Mouse (Mus musculus) retina, embryonic 14.5 days (tissue): ENCODE results near the gene Gdf11.
A peak's percentile ranks its signal among the peaks of the same experiment; 100 is the strongest.

Experiments used
- DNase-seq: peaks from one replicate; pipeline ENCODE4 v3.0.0-alpha.2; 2015; ENCODE audit warnings: low spot score

Gene Gdf11

GRCm38 (mm10) chr10:128892246-128892645, 728 bp upstream of the Gdf11 start:
- no peak for DNase-seq

GRCm38 (mm10) chr10:128890383-128891295, 879 bp downstream of the Gdf11 start:
- peak; percentile 32 for DNase-seq

GRCm38 (mm10) chr10:128889846-128890245, 1.7 kb downstream of the Gdf11 start:
- DNase-seq = no peak

- DNase-seq = peak; percentile 83
Measured at GRCm38 (mm10) chr10:128888941-128889827, 2.3 kb downstream of the Gdf11 start.

- no peak for DNase-seq
Measured at GRCm38 (mm10) chr10:128882067-128882466, 9.5 kb downstream of the Gdf11 start.

- no peak for DNase-seq
Measured at GRCm38 (mm10) chr10:128878811-128879210, 12.7 kb downstream of the Gdf11 start.

- DNase-seq = no peak
Measured at GRCm38 (mm10) chr10:128878291-128878690, 13.2 kb downstream of the Gdf11 start.

- DNase-seq = no peak
Measured at GRCm38 (mm10) chr10:128870341-128870740, 21.2 kb downstream of the Gdf11 start.

GRCm38 (mm10) chr10:128866518-128866917, 25.0 kb downstream of the Gdf11 start:
- DNase-seq = no peak

- peak; percentile 25 for DNase-seq
Measured at GRCm38 (mm10) chr10:128866042-128866441, 25.5 kb downstream of the Gdf11 start.

GRCm38 (mm10) chr10:128861176-128861575, 30.3 kb downstream of the Gdf11 start:
- DNase-seq = no peak

- DNase-seq = no peak
Measured at GRCm38 (mm10) chr10:128850339-128850738, 41.2 kb downstream of the Gdf11 start.

GRCm38 (mm10) chr10:128848426-128848825, 43.1 kb downstream of the Gdf11 start:
- no peak for DNase-seq

- no peak for DNase-seq
Measured at GRCm38 (mm10) chr10:128846664-128847063, 44.9 kb downstream of the Gdf11 start.

- peak; percentile 81 for DNase-seq
Measured at GRCm38 (mm10) chr10:128845516-128845915, 46.0 kb downstream of the Gdf11 start.

GRCm38 (mm10) chr10:128843260-128843659, 48.3 kb downstream of the Gdf11 start:
- DNase-seq = no peak

GRCm38 (mm10) chr10:128840612-128841011, 50.9 kb downstream of the Gdf11 start:
- no peak for DNase-seq

- no peak for DNase-seq
Measured at GRCm38 (mm10) chr10:128839434-128839833, 52.1 kb downstream of the Gdf11 start.

- DNase-seq = no peak
Measured at GRCm38 (mm10) chr10:128837400-128837799, 54.1 kb downstream of the Gdf11 start.
